Mouse (Mus musculus): ENCODE measurements around the gene Klrb1b.
"Not testable (repeated sequence)": the region's sequence is repeated elsewhere in the genome, so short reads cannot be mapped to it uniquely, and the experiment has no call there.

Klrb1b gene

DNA sequence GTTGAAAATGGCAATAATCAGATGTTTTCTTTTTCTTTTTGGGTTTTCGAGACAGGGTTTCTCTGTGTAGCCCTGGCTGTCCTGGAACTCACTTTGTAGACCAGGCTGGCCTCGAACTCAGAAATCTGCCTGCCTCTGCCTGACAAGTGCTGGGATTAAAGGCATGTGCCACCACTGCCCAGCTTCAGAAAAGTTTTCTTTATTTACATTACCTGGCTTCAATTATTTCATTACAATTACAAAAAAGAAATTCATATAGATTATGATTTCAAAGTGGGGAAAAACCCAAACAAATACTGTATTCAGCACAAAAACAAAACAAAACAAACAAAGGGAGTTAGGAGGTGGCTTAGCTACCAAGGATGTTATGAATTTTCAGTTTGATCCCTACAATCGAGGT, 14.5 kb upstream of the Klrb1b start:
- not testable (repeated sequence) for DNase-seq

DNA sequence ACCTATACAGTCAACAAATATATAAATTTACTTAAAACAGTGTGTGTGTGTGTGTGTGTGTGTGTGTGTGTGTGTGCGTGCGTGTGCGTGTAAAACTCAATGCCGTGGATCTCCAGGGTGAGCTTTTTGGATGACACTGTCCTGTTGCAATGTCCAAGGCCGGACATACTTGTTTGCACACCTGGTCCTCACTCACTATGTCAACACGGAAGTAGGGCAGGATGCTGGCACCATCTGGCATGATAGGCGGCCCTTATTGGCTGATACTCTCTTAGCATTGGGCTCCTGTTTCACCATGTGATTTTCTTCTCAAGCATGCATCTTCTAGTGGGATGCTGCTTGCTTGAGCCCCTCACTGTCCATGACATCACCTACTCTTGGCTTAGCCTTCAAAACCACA, 13.8 kb upstream of the Klrb1b start:
- DNase-seq: no peak

DNA sequence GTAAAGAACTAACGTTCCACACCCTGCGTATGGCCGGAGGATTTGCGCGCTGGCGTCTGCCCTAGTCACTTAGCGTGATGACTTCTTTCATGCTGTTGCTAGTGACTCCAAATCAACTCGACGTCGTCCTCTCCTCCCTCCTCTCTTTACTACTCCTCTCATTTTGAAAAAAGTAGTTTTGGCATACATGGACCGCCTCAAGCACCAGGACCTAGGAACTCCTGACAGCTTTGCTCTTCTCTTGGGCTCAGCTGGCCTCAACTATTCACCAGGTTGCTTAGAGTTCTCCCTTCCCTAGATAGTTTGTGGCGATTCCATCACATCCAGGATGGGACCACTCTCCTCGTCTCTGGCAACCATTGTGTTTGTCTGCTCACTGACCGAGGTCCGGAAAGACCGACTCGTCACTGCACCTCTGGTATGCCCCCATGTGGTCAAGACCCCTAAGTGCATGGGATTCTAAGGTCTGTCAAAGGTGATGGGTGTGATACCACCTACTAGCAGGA, 13.2 kb upstream of the Klrb1b start:
- DNase-seq: peak; percentile 89

DNA sequence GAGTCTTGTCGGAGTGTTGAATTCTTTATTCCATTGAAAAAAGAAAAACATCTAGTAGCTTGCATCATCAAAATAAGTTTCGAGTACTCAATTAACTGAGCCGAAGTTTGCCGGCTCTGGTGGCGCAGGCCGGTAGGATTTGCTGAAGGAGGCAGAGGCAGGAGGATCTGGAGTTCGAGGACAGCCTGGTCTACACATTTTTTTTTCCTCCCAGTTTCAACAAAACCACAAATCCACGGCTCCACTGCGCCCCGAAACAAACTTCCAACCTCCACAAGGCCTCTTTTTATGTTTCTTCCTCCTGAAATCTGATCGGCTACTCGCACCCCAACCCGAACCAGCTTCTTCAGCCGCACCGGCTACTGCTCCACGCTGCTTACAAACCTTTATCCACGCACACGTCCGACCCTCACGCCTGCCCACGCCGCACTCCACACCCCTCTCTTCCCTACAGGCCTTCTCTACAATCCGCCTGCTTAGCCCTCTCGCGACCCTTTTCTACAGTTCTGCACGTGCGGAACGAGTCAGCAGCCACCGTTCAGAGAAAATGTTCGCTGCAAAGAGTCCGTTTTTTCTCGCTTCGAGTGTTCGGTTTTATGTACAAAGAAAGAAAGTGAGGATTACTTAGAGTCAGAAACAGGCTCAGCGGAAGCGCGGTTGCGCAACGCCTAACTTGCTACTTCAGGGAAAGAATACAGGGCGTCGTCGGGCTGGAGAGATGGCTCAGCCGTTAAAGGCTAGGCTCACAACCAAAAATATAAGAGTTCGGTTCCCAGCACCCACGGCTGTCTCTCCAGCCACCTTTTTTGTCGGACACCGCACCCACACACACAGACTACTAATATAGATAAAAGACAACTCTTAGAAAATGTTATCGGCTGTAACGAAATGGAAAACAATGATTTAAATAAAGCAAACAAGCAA, 12.5 kb upstream of the Klrb1b start:
- DNase-seq: peak; percentile 94

DNA sequence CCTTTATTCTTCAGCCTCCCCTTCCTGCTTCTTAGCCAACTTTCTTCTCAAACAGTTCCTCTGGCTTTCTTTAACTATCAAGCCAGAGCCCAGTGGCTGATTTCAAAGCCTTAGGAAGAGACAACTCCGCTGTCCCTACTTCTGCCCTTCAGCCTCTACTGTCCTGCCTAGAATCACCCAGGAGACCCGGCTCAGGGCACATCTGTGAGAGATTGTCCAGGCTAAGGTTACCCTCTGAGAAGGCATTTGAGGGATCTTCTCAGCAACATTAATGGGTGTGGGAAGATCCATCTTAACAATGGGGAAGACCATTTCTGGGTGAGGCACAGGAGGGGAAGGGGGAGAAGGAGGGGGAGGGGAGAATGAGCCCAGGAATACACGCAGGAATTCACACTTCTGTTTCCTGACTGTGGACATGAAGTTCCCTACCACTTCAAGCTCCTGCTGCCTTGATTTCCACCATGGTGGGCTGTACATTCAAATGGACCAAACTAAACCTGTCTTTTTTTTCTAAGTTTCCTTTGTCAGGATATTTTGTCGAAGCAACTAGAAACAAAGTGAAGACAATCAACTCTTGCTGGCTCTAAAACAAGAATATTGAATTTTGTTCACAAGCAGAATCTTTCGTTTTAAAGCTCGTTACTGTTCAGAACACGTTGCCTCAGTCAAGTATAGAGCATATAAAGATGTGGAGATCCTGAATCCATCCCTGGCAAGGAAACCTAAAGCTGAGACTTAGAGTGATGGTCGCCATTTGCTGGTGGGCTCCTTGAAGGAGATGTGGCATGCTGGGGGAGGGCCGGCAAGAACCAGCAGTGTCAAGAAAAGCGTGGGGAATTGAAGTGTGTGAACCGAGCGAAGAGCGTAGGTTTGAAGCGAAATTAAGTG, 11.6 kb upstream of the Klrb1b start:
- DNase-seq: peak; percentile 32

DNA sequence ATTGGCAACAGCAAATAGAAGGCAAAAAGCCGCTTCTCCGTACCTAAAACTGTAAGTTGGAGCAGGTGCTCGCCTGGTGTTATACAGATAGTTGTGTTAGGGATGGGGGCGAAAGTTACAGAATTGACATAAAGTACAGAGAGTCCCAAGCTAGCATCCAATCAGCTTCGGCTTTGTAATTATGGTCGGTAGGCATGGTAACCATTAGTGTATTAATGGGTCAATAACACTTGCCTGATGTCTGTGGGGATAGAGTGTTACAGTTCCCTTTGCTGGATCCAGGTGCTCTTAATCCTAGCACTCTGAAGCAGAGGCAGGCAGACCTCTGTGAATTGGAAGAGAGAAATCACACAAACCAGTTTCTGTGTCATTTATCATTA, 10.8 kb upstream of the Klrb1b start:
- no peak for DNase-seq

DNA sequence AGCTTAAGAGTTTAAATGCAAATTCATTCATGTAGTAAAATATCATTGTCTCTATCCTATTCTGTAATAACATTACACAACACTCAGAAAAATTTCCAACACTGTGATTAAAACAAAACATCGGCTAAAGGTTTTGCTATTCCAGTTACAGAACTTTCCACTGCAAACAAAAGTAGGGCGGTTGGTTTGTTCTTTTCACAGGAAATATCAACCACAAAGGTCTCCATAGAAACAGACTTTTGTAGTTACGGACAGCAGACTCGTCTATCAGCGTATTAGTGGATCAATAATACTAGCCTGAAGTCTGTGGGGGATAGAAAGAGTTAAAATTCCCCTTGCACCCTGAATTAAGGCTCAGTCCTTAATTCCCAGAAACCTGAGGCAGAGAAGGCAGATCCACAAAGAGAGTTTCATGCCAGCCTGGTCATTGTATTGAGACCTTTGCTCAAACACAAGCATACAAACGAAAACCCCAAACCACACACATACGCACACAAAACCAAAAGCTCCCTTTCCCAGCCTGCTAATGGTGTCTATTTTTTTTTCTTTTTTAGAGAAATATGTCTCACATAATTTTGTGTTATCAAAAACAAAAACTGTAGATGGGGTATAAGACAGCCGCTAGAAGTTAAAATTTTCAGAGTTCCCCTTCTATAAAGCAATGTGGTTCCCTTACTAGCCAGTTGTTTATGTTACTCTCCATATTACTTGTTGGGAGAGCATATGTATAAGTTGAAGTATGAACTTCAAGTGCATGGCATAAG, 10.2 kb upstream of the Klrb1b start:
- DNase-seq: no peak

DNA sequence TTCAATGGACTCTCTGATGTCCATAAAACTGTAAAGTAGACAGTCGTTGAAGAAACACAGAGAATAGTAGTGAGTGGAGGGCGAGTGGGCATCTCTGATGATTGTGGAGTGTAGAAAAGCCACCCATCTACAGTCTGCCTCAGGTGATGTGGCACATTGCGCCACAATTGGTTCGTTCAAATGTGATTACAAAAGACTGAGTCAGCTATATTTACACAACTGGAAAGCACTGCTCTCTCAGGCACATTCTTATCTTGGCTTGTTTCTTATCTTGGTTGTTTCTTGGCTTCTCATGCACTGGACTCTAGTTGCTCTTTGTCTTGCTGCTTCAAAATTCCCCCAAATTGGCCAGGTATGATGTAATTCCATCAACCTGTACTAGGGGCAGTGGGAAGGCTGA, 9.4 kb upstream of the Klrb1b start:
- DNase-seq: no peak

DNA sequence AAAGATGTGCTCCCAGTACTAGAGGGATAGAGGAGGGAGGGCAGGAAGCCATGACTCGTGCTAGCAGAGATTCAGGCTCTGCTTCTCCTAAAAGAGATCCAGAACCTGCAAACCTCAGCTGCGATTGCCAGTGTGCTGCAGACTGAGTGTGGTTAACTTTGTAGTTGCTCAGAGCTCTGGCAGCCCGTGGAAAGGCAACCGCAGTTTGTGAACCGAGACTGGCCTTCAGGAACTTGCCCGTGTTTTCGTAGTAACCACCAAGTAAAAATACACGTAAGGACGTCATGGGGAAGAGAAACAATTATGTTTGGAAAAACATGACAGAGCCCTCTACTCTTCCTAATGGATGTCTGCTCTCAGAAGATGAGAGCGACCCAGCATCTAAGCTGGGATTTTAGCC, 6.9 kb upstream of the Klrb1b start:
- no peak for DNase-seq

DNA sequence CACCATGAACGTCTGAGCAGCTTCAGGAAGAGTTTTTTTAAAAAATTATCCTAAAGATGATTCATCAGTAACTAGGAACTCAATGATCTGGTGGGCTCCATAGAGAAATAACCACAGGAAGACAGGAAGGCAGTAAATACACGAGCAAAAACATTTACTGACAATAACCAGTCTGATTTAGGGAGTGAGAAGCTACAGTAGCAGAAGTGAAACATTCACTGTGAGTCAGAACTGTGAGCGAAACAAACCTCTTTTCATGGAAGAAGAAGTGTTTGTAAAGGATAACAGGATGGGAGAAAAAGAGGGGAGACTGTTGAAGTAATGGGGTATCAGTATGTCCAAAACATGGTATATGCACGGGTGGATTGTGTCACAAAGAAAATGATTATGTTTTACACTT, 3.7 kb upstream of the Klrb1b start:
- no peak for DNase-seq

DNA sequence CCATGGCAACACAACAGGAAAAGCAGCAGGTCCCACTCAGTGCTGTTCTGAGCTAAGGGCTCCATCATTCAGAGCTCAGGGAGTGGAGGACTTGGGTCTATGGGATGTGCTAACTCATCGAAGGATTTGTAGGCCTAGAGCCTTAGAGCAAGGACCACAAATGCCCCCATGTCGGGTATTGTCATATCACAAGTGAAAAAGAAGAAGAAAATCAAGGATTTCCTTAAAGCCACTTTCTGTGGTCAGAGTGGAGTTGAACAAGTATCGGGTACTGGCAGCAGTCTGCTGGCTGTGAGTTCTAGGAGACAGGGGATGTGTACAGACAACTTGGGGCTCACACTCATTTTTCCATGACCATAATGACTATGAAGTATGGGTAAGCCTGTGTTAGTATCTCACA, 650 bp upstream of the Klrb1b start:
- no peak for DNase-seq

DNA sequence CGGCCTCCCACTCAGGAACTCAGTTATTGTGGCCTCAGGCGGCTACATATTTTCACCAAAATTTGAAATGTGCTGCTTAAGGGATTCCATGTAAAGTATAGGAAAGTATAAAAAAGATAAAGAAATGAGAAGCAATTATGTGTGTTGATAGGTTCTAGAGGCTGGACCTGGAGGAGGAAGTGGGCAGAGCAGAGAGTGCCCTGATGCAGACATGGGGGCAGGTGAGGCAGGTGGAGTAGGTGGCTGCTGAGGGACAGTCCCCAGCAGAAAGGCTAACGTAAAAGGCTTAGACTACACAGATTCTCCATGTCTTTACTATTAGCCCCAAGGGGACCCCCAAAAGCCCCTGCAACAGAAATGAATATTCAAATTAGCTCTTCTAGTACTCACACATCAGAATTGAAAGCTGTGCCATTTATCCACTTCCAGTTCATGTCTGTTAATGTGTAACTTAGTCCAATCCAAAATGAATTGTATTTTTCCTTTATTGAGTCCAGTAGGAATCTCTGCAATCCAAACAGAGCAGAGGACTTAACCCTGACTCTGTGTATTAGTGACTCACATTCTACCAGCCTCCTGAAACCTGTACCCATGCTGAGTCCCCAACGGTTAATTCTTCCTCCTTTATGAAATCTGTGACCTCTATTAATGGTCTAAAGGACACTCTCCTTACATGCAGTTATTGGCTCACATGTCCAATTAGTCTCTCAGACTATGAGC, 7.9 kb downstream of the Klrb1b start:
- no peak for DNase-seq

DNA sequence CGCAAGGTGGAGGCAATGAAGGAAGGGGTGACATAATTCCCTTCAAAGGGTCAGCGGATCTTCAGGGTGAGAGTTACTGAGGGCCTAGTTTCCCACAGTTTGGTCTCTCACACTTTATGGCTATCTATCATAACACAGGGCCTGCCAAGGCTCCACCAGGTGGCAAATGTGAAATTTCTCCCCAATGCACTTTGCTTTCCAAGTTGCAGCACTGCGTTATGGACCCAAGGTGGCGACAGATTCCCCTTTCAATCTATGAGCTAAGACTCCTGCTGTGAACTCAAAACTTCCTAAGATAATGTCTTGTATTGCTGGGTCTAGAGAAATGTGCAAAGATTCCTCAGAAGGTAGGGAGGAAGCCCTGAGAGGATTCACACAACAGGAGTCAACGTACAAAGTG, 17.6 kb downstream of the Klrb1b start:
- peak; percentile 28 for DNase-seq

DNA sequence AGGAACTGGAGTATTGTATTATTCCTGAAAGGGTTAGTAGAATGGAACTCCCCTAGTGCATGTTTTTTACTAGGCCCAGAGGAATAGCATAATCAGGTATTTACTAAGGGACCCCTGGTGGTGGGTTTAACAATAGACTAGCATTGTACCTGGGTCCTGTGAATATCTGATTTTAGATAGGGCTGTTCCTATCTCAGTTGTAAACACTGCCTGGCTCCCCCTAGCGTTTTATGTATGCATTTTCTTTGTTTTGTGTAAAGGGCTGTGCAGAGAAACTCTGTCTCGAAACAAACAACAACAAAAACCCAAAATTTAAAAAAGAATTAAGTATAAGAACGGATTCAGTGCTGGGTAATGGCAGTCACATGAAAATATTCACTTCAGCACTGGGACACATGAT, 19.1 kb downstream of the Klrb1b start:
- DNase-seq: no peak

DNA sequence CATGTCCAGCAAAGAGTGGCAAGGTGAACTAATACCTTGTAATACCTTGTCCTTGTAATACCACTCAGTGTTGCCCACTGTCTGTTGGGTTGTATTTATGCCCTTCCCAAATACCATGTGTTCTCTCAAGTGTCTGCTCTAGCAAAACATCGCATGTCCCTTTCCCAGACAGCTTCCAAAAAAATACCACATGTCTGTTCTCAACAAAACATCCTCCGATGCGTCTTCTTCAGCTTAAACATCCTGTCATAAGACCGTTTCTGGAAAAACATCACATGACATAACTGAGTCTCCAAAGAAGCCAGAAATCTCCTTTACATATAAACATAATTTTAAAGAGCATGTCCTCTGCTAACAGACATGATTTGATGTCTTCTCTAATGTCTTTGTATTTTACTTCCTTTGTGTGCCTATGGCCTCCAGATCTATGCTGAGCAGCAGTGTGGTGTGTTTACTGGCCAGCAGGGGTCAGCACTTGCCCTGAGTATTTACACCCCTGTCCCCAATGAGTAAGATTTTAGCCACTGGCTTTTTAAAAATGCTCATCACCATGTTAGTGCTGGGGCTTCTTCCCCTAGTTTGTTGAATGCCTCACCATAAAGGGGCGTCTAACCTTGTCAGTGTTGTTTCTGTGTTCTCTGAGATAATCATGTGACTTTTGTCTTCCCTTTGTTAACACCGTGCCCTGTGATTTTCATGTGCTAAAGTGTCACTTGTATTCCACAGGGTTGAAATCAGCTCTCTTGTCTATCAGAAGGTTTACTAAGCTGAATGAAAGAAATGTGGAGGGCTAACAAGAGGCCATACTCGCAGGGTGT, 21.1 kb downstream of the Klrb1b start:
- DNase-seq: peak; percentile 68

DNA sequence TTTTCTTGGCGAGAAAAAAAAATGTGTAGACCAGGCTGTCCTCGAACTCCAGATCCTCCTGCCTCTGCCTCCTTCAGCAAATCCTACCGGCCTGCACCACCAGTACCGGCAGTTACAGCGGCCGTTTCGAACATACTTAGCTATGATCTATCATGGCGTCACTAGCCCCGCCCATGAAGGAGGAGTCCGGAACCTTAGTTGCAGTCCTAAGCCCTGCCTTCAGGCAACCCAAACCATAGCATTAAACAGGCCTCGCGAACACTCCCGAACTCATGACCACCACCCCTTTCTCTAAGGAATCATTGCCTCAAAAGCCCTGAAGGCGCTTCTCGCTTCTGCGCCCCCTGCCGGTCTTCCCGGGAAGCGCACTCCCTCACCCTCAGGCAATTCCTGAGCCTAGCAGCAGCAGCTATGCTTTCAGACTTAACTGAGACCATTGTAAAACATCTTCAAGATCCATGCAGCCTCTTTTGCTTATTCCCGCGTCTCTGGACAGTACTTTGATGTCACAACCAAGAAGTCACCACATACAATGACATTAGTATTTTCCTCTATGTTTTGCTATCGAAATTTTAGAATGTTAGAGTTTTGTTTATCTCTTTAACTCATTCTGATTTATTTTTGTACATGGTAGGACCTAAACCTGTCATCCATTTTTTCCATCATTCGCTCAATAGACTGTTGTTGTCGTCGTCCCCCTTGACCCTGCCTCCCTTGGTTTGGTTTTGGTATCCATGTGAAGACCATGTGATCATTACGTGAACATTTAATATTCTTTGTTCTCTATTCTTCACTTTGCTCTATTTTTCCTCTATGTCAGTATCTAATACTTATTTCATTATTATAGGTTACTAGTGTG, 22.9 kb downstream of the Klrb1b start:
- DNase-seq: peak; percentile 96

DNA sequence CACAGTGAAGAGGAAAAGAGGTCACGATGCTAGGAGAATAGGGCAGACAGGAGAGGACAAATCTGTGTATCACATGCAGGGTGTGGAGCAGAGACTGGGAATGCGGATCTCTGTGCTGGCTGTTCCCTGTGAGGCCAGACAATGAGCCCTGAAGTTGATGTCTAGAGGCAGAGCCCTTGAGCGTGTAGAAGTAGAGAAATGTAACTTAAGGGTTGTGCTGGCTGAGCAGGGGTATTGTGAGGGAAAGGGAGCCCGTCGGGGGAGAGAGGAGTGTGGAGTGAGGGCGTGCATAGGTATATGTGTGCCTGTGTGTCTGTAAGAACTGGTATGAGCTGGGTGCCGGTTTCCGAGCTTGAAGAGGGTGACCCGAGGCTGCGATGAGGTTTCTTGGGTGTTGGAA, 23.6 kb downstream of the Klrb1b start:
- DNase-seq: no peak

DNA sequence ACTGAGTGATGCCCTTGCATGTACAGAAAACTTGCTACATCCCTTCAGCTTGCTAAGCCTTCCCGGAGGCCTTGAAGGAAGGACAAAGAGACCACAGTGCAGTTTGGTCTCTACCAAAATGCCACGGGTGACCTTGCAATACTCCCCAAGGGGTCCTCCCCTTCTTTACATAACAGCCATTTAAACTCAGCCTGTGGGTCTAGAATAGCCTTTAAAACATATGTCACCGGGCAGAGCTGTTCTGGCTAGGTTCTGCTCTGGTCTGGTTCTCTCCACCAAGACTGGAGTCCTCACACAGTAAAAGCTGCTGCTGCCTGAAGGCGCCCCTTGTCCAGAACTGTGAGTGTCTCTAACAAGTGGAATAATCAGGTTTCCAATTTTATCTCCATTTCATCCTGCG, 25.4 kb downstream of the Klrb1b start:
- not testable (repeated sequence) for DNase-seq

DNA sequence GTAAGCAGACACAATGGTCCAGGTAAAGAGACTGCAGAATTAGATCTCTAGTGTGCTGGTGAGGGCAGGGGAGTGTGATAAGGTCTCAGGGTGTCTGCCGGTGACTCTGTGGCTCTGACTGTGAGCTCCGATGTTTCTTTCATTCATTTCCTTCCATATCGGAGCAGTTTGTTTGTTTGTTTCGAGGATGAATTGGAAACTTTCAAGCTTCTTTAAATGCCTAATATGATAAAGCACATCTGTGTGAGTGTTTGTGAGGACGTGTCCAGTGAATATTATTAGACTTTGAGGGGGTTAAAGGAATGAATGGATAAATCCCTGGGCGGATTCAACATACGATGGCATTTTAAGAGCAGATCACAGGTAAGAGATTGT, 26.2 kb downstream of the Klrb1b start:
- no peak for DNase-seq

DNA sequence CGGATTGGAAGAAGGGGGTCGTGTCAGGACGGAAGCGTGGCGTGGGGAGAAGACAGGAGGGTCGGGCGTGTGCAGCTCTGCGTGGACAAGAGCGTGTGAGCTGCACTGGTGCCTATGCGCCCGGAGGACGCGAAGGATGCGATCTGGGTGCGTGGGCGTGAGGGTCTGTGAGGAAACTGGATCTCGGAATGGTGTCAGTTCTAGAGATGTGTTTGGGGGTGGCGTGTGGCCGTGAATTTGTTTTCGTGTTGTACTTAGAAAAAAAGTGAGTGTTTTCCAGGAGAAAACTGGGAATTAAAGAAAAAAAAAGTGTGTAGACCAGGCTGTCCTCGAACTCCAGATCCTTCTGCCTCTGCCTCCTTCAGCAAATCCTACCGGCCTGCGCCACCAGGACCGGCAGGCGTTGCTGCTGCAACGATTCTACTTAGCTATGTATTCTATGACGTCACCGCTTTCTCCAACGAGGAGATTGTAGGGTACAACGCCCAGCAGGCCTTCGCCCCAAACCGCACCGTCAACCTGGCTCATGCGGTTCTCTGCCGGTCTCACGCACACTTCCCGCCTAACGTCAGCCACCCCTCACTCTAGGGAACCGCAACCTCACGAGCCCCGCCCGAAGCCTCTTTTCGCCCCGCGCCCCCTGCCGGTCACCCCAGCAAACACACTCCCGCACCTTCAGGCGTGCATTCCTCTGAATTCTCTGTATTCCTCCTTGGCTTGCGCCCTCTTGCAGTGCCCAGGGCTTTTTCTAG, 26.8 kb downstream of the Klrb1b start:
- DNase-seq: peak; percentile 92
